Mouse (Mus musculus): ENCODE data around the gene Lrp4.

Gene Lrp4

GRCm38 (mm10) chr2:91457259-91457655 is at the start of gene Lrp4:
Gene Lrp4 (plus strand): TSS chr2:91457511.
- peak in 1 of 2 experiments; percentile 55 for DNase-seq (ENCODE audit: low spot score in 2 of 2)

GRCm38 (mm10) chr2:91408031-91408430 is 49.3 kb upstream of the Lrp4 start:
- DNase-seq (ENCODE audit: low spot score in 2 of 2) = no peak

GRCm38 (mm10) chr2:91411473-91411872 is 45.8 kb upstream of the Lrp4 start:
- DNase-seq (ENCODE audit: low spot score in 2 of 2) = no peak

- no peak for DNase-seq (ENCODE audit: low spot score in 2 of 2)
These were observed 45.0 kb upstream of the Lrp4 start for GRCm38 (mm10) chr2:91412361-91412760.

- DNase-seq (ENCODE audit: low spot score in 2 of 2) = no peak
These were observed 43.5 kb upstream of the Lrp4 start for GRCm38 (mm10) chr2:91413811-91414210.

GRCm38 (mm10) chr2:91421641-91422040 is 35.7 kb upstream of the Lrp4 start:
- no peak for DNase-seq (ENCODE audit: low spot score in 2 of 2)

- no peak for DNase-seq (ENCODE audit: low spot score in 2 of 2)
These were observed 33.1 kb upstream of the Lrp4 start for GRCm38 (mm10) chr2:91424061-91424720.

- no peak for DNase-seq (ENCODE audit: low spot score in 2 of 2)
These were observed 31.0 kb upstream of the Lrp4 start for GRCm38 (mm10) chr2:91426321-91426720.

GRCm38 (mm10) chr2:91429146-91429545 is 28.2 kb upstream of the Lrp4 start:
- DNase-seq (ENCODE audit: low spot score in 2 of 2) = no peak

GRCm38 (mm10) chr2:91429915-91430599 is 27.3 kb upstream of the Lrp4 start:
- DNase-seq (ENCODE audit: low spot score in 2 of 2) = no peak

GRCm38 (mm10) chr2:91430600-91430919 is 26.8 kb upstream of the Lrp4 start:
- no peak for DNase-seq (ENCODE audit: low spot score in 2 of 2)

- no peak for DNase-seq (ENCODE audit: low spot score in 2 of 2)
These were observed 20.6 kb upstream of the Lrp4 start for GRCm38 (mm10) chr2:91436713-91437112.

- no peak for DNase-seq (ENCODE audit: low spot score in 2 of 2)
These were observed 20.0 kb upstream of the Lrp4 start for GRCm38 (mm10) chr2:91437116-91437815.

- no peak for DNase-seq (ENCODE audit: low spot score in 2 of 2)
These were observed 18.0 kb upstream of the Lrp4 start for GRCm38 (mm10) chr2:91439271-91439670.

GRCm38 (mm10) chr2:91439876-91440275 is 17.4 kb upstream of the Lrp4 start:
- no peak for DNase-seq (ENCODE audit: low spot score in 2 of 2)

GRCm38 (mm10) chr2:91440686-91441085 is 16.6 kb upstream of the Lrp4 start:
- no peak for DNase-seq (ENCODE audit: low spot score in 2 of 2)

- DNase-seq (ENCODE audit: low spot score in 2 of 2) = no peak
These were observed 15.6 kb upstream of the Lrp4 start for GRCm38 (mm10) chr2:91441715-91442114.

GRCm38 (mm10) chr2:91442241-91442640 is 15.1 kb upstream of the Lrp4 start:
- no peak for DNase-seq (ENCODE audit: low spot score in 2 of 2)

GRCm38 (mm10) chr2:91444286-91444892 is 12.9 kb upstream of the Lrp4 start, which contains the start of gene 1110051M20Rik:
Gene 1110051M20Rik (minus strand): TSS chr2:91444704.
- DNase-seq (ENCODE audit: low spot score in 2 of 2) = peak; percentile 87

GRCm38 (mm10) chr2:91449662-91450061 is 7.6 kb upstream of the Lrp4 start:
- DNase-seq (ENCODE audit: low spot score in 2 of 2) = no peak

- DNase-seq (ENCODE audit: low spot score in 2 of 2) = no peak
These were observed 7.0 kb upstream of the Lrp4 start for GRCm38 (mm10) chr2:91450316-91450715.

- no peak for DNase-seq (ENCODE audit: low spot score in 2 of 2)
These were observed 4.7 kb upstream of the Lrp4 start for GRCm38 (mm10) chr2:91452658-91453057.
